Mouse (Mus musculus) stomach, embryonic 16.5 days (tissue): ENCODE data around the gene Cldn13. TPM values are rescaled to one million over a fixed set of nuclear protein-coding genes. Genes with fewer than 3 reads are reported as not detected.

Source experiments
- ATAC-seq: fragments of 200-750 bp; cut with Nextera tagmentation; 2 replicates; pipeline ENCODE4 v1.8.0; 2017; ENCODE audit warnings: moderate number of reproducible peaks, moderate TSS enrichment; ENCODE audit not compliant: insufficient read depth, low FRiP score
- H3K27ac ChIP-seq: fragments of 300-500 bp; sonication (generic); 2 replicates; pipeline ENCODE4 v1.5.1; 2014; ENCODE audit warnings: low read length
- H3K27me3 ChIP-seq: fragments of 300-500 bp; sonication (generic); 2 replicates; pipeline ENCODE4 v1.6.1; 2014; ENCODE audit warnings: low read length, control low read depth, mixed read lengths; ENCODE audit not compliant: control insufficient read depth, insufficient read depth
- H3K36me3 ChIP-seq: fragments of 300-500 bp; sonication (generic); 2 replicates; pipeline ENCODE4 v1.6.1; 2014; ENCODE audit warnings: low read length; ENCODE audit not compliant: control insufficient read depth, insufficient read depth
- H3K4me1 ChIP-seq: fragments of 300-500 bp; sonication (generic); 2 replicates; pipeline ENCODE4 v1.6.1; 2014; ENCODE audit warnings: low read length, control low read depth, mixed read lengths; ENCODE audit not compliant: control insufficient read depth, insufficient read depth
- H3K4me2 ChIP-seq: fragments of 300-500 bp; sonication (generic); 2 replicates; pipeline ENCODE4 v1.6.1; 2014; ENCODE audit warnings: low read depth, low read length, mixed read lengths
- H3K4me3 ChIP-seq: fragments of 300-500 bp; sonication (generic); replicated peaks from 2 replicates; pipeline ENCODE4 v1.5.1; 2014; ENCODE audit warnings: mild to moderate bottlenecking, low read length
- H3K9ac ChIP-seq: fragments of 300-500 bp; sonication (generic); 2 replicates; pipeline ENCODE4 v1.6.1; 2014; ENCODE audit warnings: low read length
- H3K9me3 ChIP-seq: fragments of 300-500 bp; sonication (generic); replicated peaks from 2 replicates; pipeline ENCODE4 v1.6.1; 2016; ENCODE audit warnings: low read length, control low read depth; ENCODE audit not compliant: control insufficient read depth
- WGBS: fragments of 180-500 bp; shearing (Covaris S2); extraction: QIAGEN DNeasy Blood & Tissue Kit; methylation state at CpG from one replicate; pipeline ENCODE4 v1.1.7; 2014; 5-methylcytosine and 5-hydroxymethylcytosine counted together
- polyA plus RNA-seq: library from polyadenylated mRNA; unstranded; fragments of >200 nt; fragmentation: Nextera tagmentation; extraction: Ambion mirVana; gene quantifications from 2 replicates; pipeline ENCODE4 v1.2.1, GENCODE M21; 2015

Cldn13 gene
- polyA plus RNA-seq, 1 experiment from 2014 or later: 13.5 TPM

DNA sequence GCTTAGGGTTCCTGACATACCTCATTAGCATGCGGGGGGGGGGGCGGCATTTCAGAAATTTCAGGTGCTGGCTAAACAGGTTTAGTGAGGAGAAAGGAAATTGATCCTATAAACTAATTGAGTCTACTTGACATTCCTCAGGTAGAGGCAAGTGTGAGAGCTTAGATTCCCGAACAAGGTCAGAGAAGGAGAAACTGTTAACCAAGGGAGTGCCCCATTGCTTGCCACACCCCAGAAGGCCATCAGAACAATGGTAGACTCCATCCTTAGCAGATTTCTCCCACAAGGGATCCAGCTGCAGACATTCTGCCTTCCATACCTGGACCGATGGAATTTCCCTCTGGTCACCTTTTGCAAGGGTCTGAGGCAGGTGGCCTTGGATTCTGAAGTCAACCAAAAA is 11.4 kb upstream of the Cldn13 start:
- WGBS: 61% methylated on average over 4 of the region's 4 CpGs
- Histone ChIP-seq H3K4me3 (no peak overlapping the region), H3K27ac (no peak overlapping the region), H3K36me3 (no peaks in the 10 kb centered on the region), H3K4me2 (no peak overlapping the region), H3K9ac (no peak overlapping the region), H3K27me3 (no peaks in the 10 kb centered on the region), H3K9me3 (no peaks in the 10 kb centered on the region), H3K4me1 (no peaks in the 10 kb centered on the region)
- no peak for ATAC-seq

DNA sequence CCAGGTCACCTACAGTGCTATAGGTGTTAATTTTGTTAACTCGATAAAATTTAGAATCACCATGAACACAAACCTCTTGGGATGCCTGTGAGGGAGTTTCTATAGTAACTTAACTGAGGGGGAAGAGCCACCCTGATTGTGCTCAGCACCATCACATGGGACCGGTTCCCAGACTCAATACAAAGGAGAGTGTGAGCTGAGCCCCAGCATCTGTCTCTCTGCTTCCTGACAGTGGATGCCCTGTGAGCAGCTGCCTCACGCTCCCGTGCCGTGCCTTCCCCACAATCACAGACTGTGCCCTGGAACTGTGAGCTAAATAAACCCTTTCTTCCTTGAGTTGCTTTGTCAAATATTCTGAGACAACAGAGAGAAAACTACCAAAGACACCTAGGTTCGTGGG is 7.8 kb upstream of the Cldn13 start:
- H3K27ac ChIP-seq: no peak overlapping the region
- H3K4me1 ChIP-seq: no peaks in the 10 kb centered on the region
- 61% methylated on average over 6 of the region's 6 CpGs for WGBS
- no peak overlapping the region for H3K4me2 ChIP-seq
- no peaks in the 10 kb centered on the region for H3K27me3 ChIP-seq
- no peaks in the 10 kb centered on the region for H3K36me3 ChIP-seq
- no peaks in the 10 kb centered on the region for H3K9me3 ChIP-seq
- H3K9ac ChIP-seq: no peak overlapping the region
- no peak for ATAC-seq
- H3K4me3 ChIP-seq: no peak overlapping the region

DNA sequence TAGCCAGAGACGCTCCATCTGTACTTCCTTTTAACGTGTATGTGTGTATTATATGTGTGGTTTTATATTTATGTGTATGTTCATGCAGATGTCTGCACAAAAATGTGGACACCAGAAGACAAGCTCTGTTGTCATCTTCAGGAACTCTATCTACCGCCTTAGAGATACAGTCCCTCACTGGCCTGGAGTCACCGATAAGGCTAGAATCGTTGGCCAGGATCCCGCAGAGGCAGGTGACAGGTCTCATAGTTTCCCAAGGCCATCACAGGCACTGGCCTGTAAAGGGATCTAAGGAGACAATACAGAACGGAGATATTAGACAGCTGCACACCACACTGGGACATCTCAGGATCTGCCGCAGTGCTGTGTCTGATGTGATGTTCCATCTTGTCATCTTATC is 5.8 kb upstream of the Cldn13 start:
- ATAC-seq: no peak
- Histone ChIP-seq H3K9ac (no peak overlapping the region), H3K4me3 (no peak overlapping the region), H3K4me1 (no peaks in the 10 kb centered on the region), H3K27me3 (no peaks in the 10 kb centered on the region), H3K36me3 (no peaks in the 10 kb centered on the region), H3K4me2 (no peak overlapping the region), H3K27ac (no peak overlapping the region), H3K9me3 (no peaks in the 10 kb centered on the region; the same call in 1 of the 2 replicates)
- 86% methylated on average over 8 of the region's 8 CpGs for WGBS

DNA sequence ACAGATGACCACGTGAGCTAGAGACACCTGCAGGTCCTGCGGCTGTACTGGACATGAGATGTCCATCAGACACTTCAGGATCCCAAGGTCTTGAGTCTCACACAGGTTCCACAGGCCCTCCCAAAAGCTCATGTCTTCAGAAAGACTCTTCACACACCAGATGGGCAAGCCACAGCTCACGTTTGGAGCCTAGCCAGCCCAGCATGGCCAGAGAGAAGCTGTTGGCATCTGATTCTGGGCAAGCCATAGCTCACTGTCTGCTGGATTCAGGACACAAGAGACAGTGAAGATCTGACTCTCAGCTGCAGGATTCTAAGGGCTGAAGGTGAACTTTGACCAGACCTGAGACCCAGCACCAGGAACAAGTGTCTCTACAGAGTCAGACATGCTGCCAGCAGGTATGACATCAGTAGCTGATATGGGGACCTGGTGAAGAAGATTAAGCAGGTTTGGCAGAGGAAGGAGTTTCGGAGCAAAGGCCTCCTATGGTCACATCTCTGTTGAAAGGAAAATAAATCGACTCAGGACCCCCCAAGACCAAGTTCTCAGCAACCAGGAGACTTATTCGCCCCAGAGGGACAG is 4.9 kb upstream of the Cldn13 start:
- no peaks in the 10 kb centered on the region for H3K36me3 ChIP-seq
- no peak overlapping the region for H3K27ac ChIP-seq
- no peaks in the 10 kb centered on the region; the same call in 1 of the 2 replicates for H3K9me3 ChIP-seq
- ATAC-seq: no peak
- H3K4me1 ChIP-seq: no peaks in the 10 kb centered on the region
- no peak overlapping the region for H3K9ac ChIP-seq
- H3K27me3 ChIP-seq: no peaks in the 10 kb centered on the region
- H3K4me2 ChIP-seq: no peak overlapping the region
- H3K4me3 ChIP-seq: no peak overlapping the region
- WGBS: 75% methylated on average over 6 of the region's 6 CpGs

DNA sequence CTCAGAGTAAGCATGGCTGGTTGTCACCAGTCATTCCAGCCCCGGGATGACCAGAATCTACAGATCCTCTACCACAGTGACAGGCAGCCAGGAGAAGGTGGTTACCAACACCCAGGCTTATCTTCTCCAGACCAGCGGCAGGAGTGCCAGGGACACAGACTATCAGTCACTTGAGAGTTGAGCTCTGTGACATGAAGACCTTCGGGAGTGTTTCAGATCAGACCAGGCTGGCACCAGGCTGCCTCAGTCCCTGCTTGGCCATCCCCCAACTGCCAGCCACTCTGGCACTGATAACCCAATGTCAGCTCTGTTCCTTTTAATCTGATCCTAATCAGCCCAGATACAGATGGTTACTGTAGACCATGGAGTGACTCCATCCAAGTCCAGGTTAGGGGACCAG is 3.8 kb upstream of the Cldn13 start:
- no peaks in the 10 kb centered on the region for H3K4me1 ChIP-seq
- 82% methylated on average over 3 of the region's 3 CpGs for WGBS
- ATAC-seq: peak; percentile 80
- H3K27me3 ChIP-seq: no peaks in the 10 kb centered on the region
- no peak overlapping the region for H3K27ac ChIP-seq
- no peak overlapping the region for H3K4me2 ChIP-seq
- no peak overlapping the region for H3K4me3 ChIP-seq
- H3K9me3 ChIP-seq: no peaks in the 10 kb centered on the region; the same call in 1 of the 2 replicates
- no peak overlapping the region for H3K9ac ChIP-seq
- no peaks in the 10 kb centered on the region for H3K36me3 ChIP-seq

DNA sequence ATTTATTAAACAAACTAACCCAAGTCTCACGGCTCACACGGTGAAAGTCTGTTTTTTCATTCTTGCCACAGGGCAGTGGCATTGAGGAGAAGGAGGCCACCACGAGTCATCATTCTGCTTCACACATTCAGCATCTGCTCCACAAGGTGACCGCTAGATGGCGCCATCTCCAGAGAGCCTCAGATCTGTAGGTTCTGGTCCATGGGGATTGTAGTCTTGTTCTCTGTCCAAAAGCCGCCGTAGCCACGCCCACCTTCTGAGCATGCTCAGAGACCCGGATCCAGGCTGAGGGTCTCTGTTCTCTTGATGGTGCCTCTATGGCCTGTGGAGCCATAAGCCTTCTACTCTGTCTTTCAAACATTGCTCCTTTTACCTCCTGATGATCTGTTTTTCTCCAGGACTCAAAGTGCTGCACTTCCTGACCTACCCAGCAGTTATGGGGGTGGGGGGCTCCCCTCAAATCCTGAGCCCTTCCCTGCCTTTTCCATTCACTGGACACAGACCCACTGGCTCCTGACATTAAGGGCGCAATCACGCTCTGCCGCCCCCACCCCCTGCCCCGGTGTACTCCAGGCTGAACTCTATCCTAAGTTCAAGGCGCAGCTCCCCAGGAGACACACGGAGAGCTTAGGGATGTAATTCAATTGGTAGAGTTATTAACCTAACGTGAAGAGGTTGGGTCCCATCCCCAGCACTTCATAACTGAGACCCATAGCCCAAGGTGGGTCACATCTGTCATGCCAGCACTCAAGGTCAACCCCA is 2.9 kb upstream of the Cldn13 start:
- Histone ChIP-seq H3K9me3 (no peaks in the 10 kb centered on the region; the same call in 1 of the 2 replicates), H3K4me3 (no peak overlapping the region), H3K9ac (no peak overlapping the region), H3K27ac (no peak overlapping the region), H3K4me1 (no peaks in the 10 kb centered on the region), H3K36me3 (no peaks in the 10 kb centered on the region), H3K27me3 (no peaks in the 10 kb centered on the region), H3K4me2 (no peak overlapping the region)
- ATAC-seq: no peak
- WGBS: 45% methylated on average over 16 of the region's 16 CpGs

DNA sequence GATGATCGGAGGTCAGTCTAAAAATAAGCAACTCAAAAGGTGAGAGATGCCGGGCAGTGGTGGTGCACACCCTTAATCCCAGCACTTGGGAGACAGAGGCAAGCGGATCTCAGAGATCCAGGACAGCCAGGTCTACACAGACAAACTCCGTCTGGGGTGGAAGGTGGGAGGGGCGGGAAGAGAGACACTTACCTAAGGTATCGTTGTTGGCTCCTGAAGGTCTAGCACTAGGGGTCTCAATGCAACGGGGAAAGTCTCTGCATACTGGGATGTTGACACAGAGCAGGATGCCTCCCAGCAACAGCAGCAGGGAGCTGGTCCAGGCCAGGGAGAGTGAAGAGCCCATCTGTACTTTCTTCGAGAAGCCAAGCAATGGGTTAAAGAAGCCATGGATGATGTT is 816 bp downstream of the Cldn13 start:
- Histone ChIP-seq H3K4me2 (no peak overlapping the region), H3K4me3 (no peak overlapping the region)
- 73% methylated on average over 8 of the region's 8 CpGs for WGBS

DNA sequence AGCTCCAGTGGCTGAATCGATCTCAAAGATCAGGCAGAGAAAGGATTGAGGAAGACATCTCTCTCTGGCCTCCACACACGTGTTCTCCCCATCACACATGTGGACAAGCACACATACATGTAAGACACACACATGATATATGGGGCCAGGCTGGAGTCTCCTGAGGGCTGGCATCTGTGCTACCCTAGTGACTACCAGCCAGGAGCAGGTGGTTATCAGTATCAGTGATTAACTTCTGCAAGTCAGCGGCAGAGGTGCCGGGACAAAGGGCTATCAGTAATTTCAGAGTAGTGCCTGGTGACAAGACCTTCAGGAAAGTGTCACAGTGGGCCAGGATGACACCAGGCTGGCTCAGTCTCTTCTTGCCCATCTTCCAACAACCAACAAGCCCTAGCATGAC is 1.6 kb downstream of the Cldn13 start:
- ATAC-seq: no peak
- no peaks in the 10 kb centered on the region for H3K36me3 ChIP-seq

More for the DNA sequence above, 816 bp downstream of the Cldn13 start:
- Histone ChIP-seq H3K4me1 (no peaks in the 10 kb centered on the region), H3K27me3 (no peaks in the 10 kb centered on the region), H3K9ac (no peak overlapping the region), H3K36me3 (no peaks in the 10 kb centered on the region), H3K9me3 (no peaks in the 10 kb centered on the region; the same call in 1 of the 2 replicates), H3K27ac (no peak overlapping the region)
- ATAC-seq: no peak

DNA sequence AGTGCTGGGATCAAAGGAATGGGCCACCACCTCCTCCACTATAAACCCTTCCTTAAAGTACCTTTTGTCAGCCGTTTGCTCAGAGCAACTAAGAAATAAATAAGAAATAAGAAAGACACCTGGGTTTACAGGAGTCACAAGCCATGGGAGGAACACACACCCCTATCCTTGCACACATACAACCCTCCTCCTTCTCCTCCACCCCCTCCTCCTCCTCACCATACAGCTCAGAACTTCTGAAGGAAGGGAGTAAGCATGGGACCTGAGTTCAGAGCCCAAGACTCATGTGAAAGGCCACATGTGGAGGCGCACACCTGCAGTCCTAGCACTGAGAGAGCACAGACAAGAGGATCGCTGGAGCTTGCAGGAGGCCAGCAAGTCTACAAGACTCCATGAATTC is 2.0 kb downstream of the Cldn13 start:
- H3K9me3 ChIP-seq: no peaks in the 10 kb centered on the region; the same call in 1 of the 2 replicates

More for the DNA sequence above, 1.6 kb downstream of the Cldn13 start:
- Histone ChIP-seq H3K4me3 (0 out of 2 replicates have a peak overlapping the region, but pooled peaks have one; percentile 1), H3K4me2 (no peak overlapping the region), H3K27ac (no peak overlapping the region), H3K27me3 (no peaks in the 10 kb centered on the region), H3K4me1 (no peaks in the 10 kb centered on the region), H3K9me3 (no peaks in the 10 kb centered on the region; the same call in 1 of the 2 replicates), H3K9ac (no peak overlapping the region)
- 70% methylated on average over 4 of the region's 4 CpGs for WGBS

More for the DNA sequence above, 2.0 kb downstream of the Cldn13 start:
- ATAC-seq: no peak
- H3K4me2 ChIP-seq: no peak overlapping the region
- no peaks in the 10 kb centered on the region for H3K27me3 ChIP-seq
- no peak overlapping the region for H3K27ac ChIP-seq
- WGBS: 73% methylated on average over 3 of the region's 3 CpGs
- H3K9ac ChIP-seq: no peak overlapping the region
- no peaks in the 10 kb centered on the region for H3K4me1 ChIP-seq
- 0 out of 2 replicates have a peak overlapping the region, but pooled peaks have one; percentile 1 for H3K4me3 ChIP-seq
- H3K36me3 ChIP-seq: no peaks in the 10 kb centered on the region
